Mouse (Mus musculus) CH12F3 (cell line): Measurements from ENCODE around the gene Nipal3.

ENCODE experiments used
- in situ Hi-C: fragments of 300-500 bp; cut with MboI; formaldehyde crosslinking; loops from 2 replicates; pipeline ENCODE4 v1.14.3; 2020; ENCODE audit warnings: low sequenced_read_pairs

The Nipal3 gene

GRCm38 (mm10) chr4:135494521-135495396, at the start of gene Nipal3, which contains the start of gene Stpg1:
TSS of gene Nipal3 (minus strand) at chr4:135495038.
TSS of gene Stpg1 (plus strand) at chr4:135494790.
- in situ Hi-C loops = no loop called here

- in situ Hi-C loops = no loop called here
These were observed 49.4 kb upstream of the Nipal3 start for GRCm38 (mm10) chr4:135544284-135544683.

- in situ Hi-C loops = no loop called here
These were observed 45.2 kb upstream of the Nipal3 start for GRCm38 (mm10) chr4:135540057-135540456.

- in situ Hi-C loops = no loop called here
These were observed 44.2 kb upstream of the Nipal3 start for GRCm38 (mm10) chr4:135539056-135539455.

- in situ Hi-C loops = no loop called here
These were observed 40.2 kb upstream of the Nipal3 start for GRCm38 (mm10) chr4:135535021-135535420.

GRCm38 (mm10) chr4:135533001-135533400, 38.2 kb upstream of the Nipal3 start:
- in situ Hi-C loops = no loop called here

- in situ Hi-C loops = no loop called here
These were observed 37.2 kb upstream of the Nipal3 start for GRCm38 (mm10) chr4:135531771-135532613.

- in situ Hi-C loops = no loop called here
These were observed 36.4 kb upstream of the Nipal3 start for GRCm38 (mm10) chr4:135531236-135531635.

GRCm38 (mm10) chr4:135530270-135530669, 35.4 kb upstream of the Nipal3 start:
- in situ Hi-C loops = no loop called here

GRCm38 (mm10) chr4:135526039-135526710, 31.3 kb upstream of the Nipal3 start:
- in situ Hi-C loops = no loop called here

GRCm38 (mm10) chr4:135525057-135525456, 30.2 kb upstream of the Nipal3 start:
- in situ Hi-C loops = no loop called here

- in situ Hi-C loops = no loop called here
These were observed 29.1 kb upstream of the Nipal3 start for GRCm38 (mm10) chr4:135523939-135524338.

GRCm38 (mm10) chr4:135520421-135520820, 25.6 kb upstream of the Nipal3 start:
- in situ Hi-C loops = no loop called here

- in situ Hi-C loops = loop anchor here (5.0 kb wide), 1 partner anchor 149 kb away; no protein-coding TSS in a partner anchor
These were observed 23.3 kb upstream of the Nipal3 start for GRCm38 (mm10) chr4:135518135-135518534.

- in situ Hi-C loops = loop anchor here (5.0 kb wide), 1 partner anchor 151 kb away; no protein-coding TSS in a partner anchor
These were observed 21.8 kb upstream of the Nipal3 start for GRCm38 (mm10) chr4:135516351-135517316.

GRCm38 (mm10) chr4:135514925-135515324, 20.1 kb upstream of the Nipal3 start:
- in situ Hi-C loops = loop anchor here (5.0 kb wide), 1 partner anchor 152 kb away; no protein-coding TSS in a partner anchor

GRCm38 (mm10) chr4:135513865-135514264, 19.0 kb upstream of the Nipal3 start:
- in situ Hi-C loops = no loop called here

GRCm38 (mm10) chr4:135509515-135509914, 14.7 kb upstream of the Nipal3 start:
- in situ Hi-C loops = no loop called here

GRCm38 (mm10) chr4:135508419-135509039, 13.7 kb upstream of the Nipal3 start:
- in situ Hi-C loops = no loop called here
